Mouse (Mus musculus) kidney, postnatal 0 days (tissue): ENCODE data around the gene Golga1. TPM values are rescaled to one million over a fixed set of nuclear protein-coding genes. Genes with fewer than 3 reads are reported as not detected.

Experiments used
- ATAC-seq: fragments of 200-750 bp; cut with Nextera tagmentation; replicated peaks from 2 replicates; pipeline ENCODE4 v1.8.0; 2017; ENCODE audit warnings: low read depth, moderate number of reproducible peaks, moderate TSS enrichment, moderate library complexity; ENCODE audit not compliant: low FRiP score
- DNase-seq: peaks from one replicate; pipeline ENCODE4 v3.0.0-alpha.2; 2016; ENCODE audit warnings: low spot score
- H3K27ac ChIP-seq: fragments of 300-500 bp; sonication (generic); 2 replicates; pipeline ENCODE4 v1.5.1; 2014; ENCODE audit warnings: mild to moderate bottlenecking
- H3K27me3 ChIP-seq: fragments of 300-500 bp; sonication (generic); 2 replicates; pipeline ENCODE4 v1.6.1; 2014; ENCODE audit warnings: low read length, mixed read lengths; ENCODE audit not compliant: insufficient read depth
- H3K36me3 ChIP-seq: fragments of 300-500 bp; sonication (generic); 2 replicates; pipeline ENCODE4 v1.6.1; 2014; ENCODE audit warnings: low read length, mixed read lengths; ENCODE audit not compliant: insufficient read depth
- H3K4me1 ChIP-seq: fragments of 300-500 bp; sonication (generic); replicated peaks from 2 replicates; pipeline ENCODE4 v1.6.1; 2014; ENCODE audit warnings: antibody characterized with exemption, low read length, mixed read lengths; ENCODE audit not compliant: insufficient read depth
- H3K4me2 ChIP-seq: fragments of 300-500 bp; sonication (generic); 2 replicates; pipeline ENCODE4 v1.6.1; 2014; ENCODE audit warnings: mild to moderate bottlenecking, low read length, moderate library complexity, mixed read lengths
- H3K4me3 ChIP-seq: fragments of 300-500 bp; sonication (generic); replicated peaks from 2 replicates; pipeline ENCODE4 v1.5.1; 2014; ENCODE audit warnings: low read depth, low read length
- H3K9ac ChIP-seq: fragments of 300-500 bp; sonication (generic); 2 replicates; pipeline ENCODE4 v1.6.1; 2014; ENCODE audit warnings: low read depth, low read length
- H3K9me3 ChIP-seq: fragments of 300-500 bp; sonication (generic); replicated peaks from 2 replicates; pipeline ENCODE4 v1.6.1; 2016; ENCODE audit warnings: low read length, inconsistent platforms, mixed read lengths
- CTCF ChIP-seq: IDR thresholded peaks from 2 replicates; pipeline ENCODE4 v1.5.1; 2016; ENCODE audit warnings: antibody characterized with exemption, low read depth, mild to moderate bottlenecking, moderate library complexity
- WGBS: fragments of 180-500 bp; shearing (Covaris S2); extraction: QIAGEN DNeasy Blood & Tissue Kit; methylation state at CpG from one replicate; pipeline ENCODE4 v1.1.7; 2014; 5-methylcytosine and 5-hydroxymethylcytosine counted together
- polyA plus RNA-seq: library from polyadenylated mRNA; unstranded; fragments of >200 nt; fragmentation: Nextera tagmentation; extraction: Ambion mirVana; gene quantifications from 2 replicates; pipeline ENCODE4 v1.2.1, GENCODE M21; 2015

Gene Golga1
- polyA plus RNA-seq, 1 experiment from 2014 or later = 26.3 TPM

DNA sequence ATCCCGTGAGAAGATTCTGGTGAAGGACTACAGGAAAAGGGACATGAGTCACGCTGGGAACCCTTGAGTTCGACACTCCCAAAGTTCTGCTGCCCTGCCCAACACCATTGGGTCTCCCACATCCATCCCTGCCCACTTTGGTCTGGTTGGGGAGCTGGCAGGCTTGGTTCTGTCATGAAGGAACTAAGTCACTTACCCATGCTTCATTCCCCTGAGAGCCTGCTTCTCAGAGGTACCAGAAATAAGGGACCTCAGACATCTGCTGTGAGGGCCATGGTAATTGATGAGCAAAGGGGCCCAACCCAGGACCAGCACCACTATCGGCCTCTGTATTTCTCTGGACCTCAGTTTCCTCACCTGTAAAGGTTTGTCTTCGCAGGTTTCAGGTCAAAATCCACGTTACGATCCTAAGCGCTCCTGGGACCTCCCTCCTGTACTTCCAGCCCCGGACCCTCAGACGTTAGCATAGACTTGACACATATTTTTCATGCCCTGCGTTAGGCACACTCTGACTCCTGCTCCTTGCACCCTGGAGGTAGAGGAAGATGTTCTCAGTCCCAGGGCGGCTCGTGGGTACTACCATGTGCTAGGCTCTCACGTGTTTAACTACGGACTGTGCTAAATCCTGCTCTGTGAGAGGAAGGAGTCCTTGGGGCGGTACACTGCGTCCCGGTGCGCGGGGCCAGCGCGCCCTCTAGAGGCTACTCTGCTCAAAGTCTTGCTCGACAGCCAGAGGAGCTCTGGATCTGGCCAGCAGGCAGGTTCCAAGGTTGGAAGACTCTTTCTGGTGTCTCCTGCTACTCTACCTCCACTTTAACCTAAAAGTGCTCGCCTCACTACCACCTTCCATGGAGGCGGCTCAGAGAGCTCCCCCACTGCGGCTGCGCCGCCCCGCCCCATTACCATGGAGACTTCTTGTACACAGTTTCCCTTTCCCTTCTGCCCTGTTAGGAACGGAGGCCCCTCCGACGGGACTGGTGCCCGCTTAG lies 67.7 kb downstream of the Golga1 start, which contains the start of gene Wdr38:
Wdr38 (plus strand) TSS at position 91 of the 989 bp plus-strand sequence.
- no peaks in the 10 kb centered on the region for H3K27me3 ChIP-seq
- 12% methylated on average over 33 of the region's 33 CpGs for WGBS
- no peak within 1 kb of the TSS; the same call in 1 of the 2 replicates for H3K27ac ChIP-seq
- H3K9ac ChIP-seq = peak within 1 kb of the TSS; percentile 57
- H3K4me2 ChIP-seq = peak within 1 kb of the TSS; percentile 61
- peaks cover 21% of the 10 kb centered on the region for H3K36me3 ChIP-seq
- H3K4me1 ChIP-seq = no peaks in the 10 kb centered on the region
- ATAC-seq (peak; percentile 91), DNase-seq (peak; percentile 93)
- peak; percentile 95 for TF ChIP-seq CTCF
- no peaks in the 10 kb centered on the region for H3K9me3 ChIP-seq
- peak within 1 kb of the TSS; percentile 34 for H3K4me3 ChIP-seq

DNA sequence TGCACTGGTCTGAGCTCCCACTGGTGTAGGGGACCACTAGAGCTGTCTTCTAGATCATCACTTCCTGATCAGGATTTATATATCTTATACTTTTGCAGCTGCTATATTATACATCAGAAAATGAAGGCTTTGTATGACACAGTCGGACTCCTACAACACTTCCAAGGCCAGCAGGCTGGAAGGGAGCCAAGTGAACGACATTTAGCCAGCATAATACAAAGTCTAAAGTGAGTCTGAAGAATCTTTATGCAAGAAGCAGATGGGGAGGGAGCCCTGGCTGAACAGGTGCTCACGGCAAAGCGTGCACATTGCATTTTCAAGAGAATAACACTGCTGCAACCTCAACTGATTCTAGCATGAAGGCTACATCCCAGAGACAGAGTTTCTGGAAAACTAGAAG lies 72.9 kb downstream of the Golga1 start:
- H3K4me3 ChIP-seq = no peak overlapping the region
- no peak overlapping the region for H3K4me2 ChIP-seq
- no peak for DNase-seq
- no peak overlapping the region for H3K9ac ChIP-seq
- H3K36me3 ChIP-seq = no peaks in the 10 kb centered on the region
- no peaks in the 10 kb centered on the region for H3K27me3 ChIP-seq
- 43% methylated on average over 4 of the region's 4 CpGs for WGBS
- H3K4me1 ChIP-seq = no peaks in the 10 kb centered on the region
- TF ChIP-seq CTCF = no peak
- ATAC-seq = no peak
- no peaks in the 10 kb centered on the region for H3K9me3 ChIP-seq
- no peak overlapping the region for H3K27ac ChIP-seq

GRCm38 (mm10) chr2:38992004-38992403 lies 73.3 kb downstream of the Golga1 start:
- H3K27ac ChIP-seq = no peak overlapping the region
- H3K4me1 ChIP-seq = no peaks in the 10 kb centered on the region
- 64% methylated on average over 4 of the region's 4 CpGs for WGBS
- no peak overlapping the region for H3K9ac ChIP-seq
- H3K4me2 ChIP-seq = no peak overlapping the region
- no peaks in the 10 kb centered on the region for H3K27me3 ChIP-seq
- H3K9me3 ChIP-seq = no peaks in the 10 kb centered on the region
- no peak for ATAC-seq
- TF ChIP-seq CTCF = no peak
- H3K4me3 ChIP-seq = no peak overlapping the region
- H3K36me3 ChIP-seq = no peaks in the 10 kb centered on the region
- no peak for DNase-seq

- Histone ChIP-seq H3K27me3 (no peaks in the 10 kb centered on the region), H3K9ac (no peak overlapping the region), H3K4me2 (no peak overlapping the region), H3K27ac (no peak overlapping the region), H3K9me3 (no peaks in the 10 kb centered on the region), H3K4me3 (no peak overlapping the region), H3K36me3 (no peaks in the 10 kb centered on the region), H3K4me1 (no peaks in the 10 kb centered on the region)
- WGBS = 100% methylated on average over 2 of the region's 2 CpGs
- no peak for DNase-seq
- TF ChIP-seq CTCF = no peak
- ATAC-seq = no peak
Measured at GRCm38 (mm10) chr2:38988929-38989328, 76.4 kb downstream of the Golga1 start.

DNA sequence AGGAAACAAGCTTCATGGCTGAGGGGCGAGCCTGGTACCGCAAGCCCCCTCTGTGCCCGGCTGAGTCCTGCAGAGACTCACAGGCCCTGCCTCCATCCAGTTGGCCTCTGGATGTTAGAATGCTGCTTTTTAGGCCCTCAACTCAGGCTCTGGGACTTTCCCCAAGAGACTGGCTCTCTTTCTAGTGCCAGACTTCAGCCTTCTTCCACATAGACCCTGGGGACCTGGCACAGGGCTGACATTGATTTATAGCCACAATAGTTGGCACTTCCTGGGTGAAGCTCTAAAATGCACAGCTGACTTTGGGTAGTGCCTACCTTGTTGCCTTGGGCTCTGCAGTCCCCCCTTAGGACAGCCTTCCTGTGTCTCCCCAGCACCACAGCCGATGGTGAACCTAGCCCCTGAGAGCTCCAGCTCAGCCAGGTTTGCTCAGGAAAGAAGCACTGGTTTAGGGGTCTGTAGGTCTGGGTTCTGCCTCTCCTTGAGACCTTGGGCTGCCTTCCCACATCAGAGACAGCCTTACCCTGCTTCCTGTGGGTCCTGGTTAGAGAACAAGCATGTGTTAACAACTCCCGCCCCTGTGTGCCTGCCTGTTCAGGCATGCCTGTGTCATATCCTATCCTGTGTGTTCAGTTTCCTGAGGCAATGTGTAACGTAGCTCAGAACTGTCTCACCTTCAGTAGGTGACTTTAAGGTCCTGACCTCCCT lies 77.4 kb downstream of the Golga1 start:
- DNase-seq (no peak), ATAC-seq (no peak)
- Histone ChIP-seq H3K4me3 (no peak overlapping the region), H3K4me2 (no peak overlapping the region), H3K27me3 (no peaks in the 10 kb centered on the region), H3K9ac (no peak overlapping the region), H3K4me1 (no peaks in the 10 kb centered on the region), H3K9me3 (no peaks in the 10 kb centered on the region), H3K36me3 (no peaks in the 10 kb centered on the region), H3K27ac (no peak overlapping the region)
- WGBS = 82% methylated on average over 6 of the region's 6 CpGs
- no peak for TF ChIP-seq CTCF

DNA sequence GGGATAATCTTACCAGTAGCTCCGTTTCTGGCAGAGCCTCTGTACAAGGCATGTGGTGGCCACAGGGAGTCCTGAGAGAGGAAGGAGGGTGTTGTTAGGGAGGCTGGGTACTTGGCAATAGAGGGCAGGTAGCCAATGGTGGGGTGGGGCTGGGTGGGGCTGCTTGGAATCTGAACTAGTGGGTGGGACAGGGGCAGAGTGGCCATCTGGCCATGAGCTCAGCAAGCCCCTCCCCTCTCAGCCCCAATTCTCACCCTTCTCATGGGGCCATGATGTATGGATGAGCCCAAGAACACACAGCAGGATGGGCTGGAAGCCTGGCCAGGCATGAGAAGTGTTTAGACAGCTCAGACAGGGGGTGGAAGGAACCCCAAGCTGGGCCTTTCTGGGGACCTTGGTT lies 78.0 kb downstream of the Golga1 start:
- WGBS = 53% methylated on average over 1 of the region's 1 CpGs
- no peak overlapping the region for H3K9ac ChIP-seq
- H3K4me2 ChIP-seq = no peak overlapping the region
- DNase-seq (no peak), ATAC-seq (no peak)
- no peak overlapping the region for H3K4me3 ChIP-seq
- no peaks in the 10 kb centered on the region for H3K9me3 ChIP-seq
- no peaks in the 10 kb centered on the region for H3K27me3 ChIP-seq
- no peaks in the 10 kb centered on the region for H3K36me3 ChIP-seq
- TF ChIP-seq CTCF = no peak
- H3K4me1 ChIP-seq = no peaks in the 10 kb centered on the region
- no peak overlapping the region for H3K27ac ChIP-seq
